Mouse (Mus musculus) lung, adult 2 months (tissue): ENCODE measurements around the gene Fhl1.

ENCODE experiments used
- CTCF ChIP-seq: fragments of 200-500 bp; IDR thresholded peaks from 2 replicates; pipeline ENCODE4 v1.5.1; 2011; ENCODE audit warnings: mild to moderate bottlenecking, low read length, control low read depth; ENCODE audit not compliant: insufficient read depth
- POLR2A ChIP-seq: fragments of 200-500 bp; IDR thresholded peaks from 2 replicates; pipeline ENCODE4 v1.6.1; 2011; ENCODE audit warnings: low read depth, mild to moderate bottlenecking, control low read depth, low read length, borderline replicate concordance; ENCODE audit errors: extremely low read depth

DNA sequence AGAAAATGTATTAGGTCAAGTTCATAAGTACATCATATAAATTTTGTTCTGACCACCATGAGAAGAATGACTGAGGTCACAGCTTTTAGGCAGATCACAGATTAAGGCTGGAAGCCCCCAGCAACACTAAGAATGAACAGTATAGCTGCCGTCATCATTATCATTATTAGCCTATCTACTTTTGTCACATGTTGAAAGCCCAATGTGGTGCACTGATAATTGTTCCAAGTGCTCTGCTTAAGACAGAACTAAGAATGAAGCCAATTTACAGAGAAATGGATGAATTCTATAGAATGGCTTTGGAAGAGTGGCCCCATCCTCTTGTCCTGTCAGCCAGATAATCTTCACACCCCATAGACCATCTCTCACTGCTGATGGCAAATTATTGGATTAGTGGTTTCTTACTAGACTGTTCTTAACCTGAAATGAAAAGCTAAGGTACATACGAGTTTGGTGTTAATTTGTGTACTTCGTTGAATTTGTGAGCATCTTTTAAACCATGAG is 28.7 kb downstream of the Fhl1 start:
- TF ChIP-seq POLR2A (no peak), CTCF (no peak)
